Mouse (Mus musculus): ENCODE results near the gene Adora2a.

DNA sequence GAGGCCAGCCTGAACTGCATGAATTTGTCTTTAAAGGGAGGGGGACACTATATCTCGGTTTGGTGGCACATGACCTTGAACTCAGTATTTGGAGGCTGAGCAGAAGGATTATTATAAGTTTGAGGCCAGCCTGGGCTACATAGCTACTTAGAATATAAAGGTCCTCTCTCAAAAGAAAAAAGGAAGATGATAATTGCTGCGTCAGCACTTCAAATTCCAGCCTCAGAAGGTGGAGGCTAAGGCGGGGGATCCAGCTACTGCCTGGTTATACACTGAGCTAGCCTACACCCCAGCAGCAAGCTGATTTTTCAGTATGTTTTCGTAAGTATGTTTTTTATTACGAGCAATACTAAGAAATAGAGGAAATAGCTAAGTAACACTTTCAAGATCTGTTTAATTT lies 26.0 kb upstream of the Adora2a start:
- TF ChIP-seq CTCF (IDR thresholded peaks at IDR 0.05; ENCODE audit: low read depth), result no peak
- no peak for TF ChIP-seq EP300 (IDR thresholded peaks at IDR 0.05; ENCODE audit: low read depth)

All from liver, embryonic 14.5 days (tissue).